Mouse (Mus musculus) liver, embryonic 15.5 days (tissue): Measurements from ENCODE around the gene Pdzd8. TPM values are rescaled to one million over a fixed set of nuclear protein-coding genes. Genes with fewer than 3 reads are reported as not detected.

Experiments used
- polyA plus RNA-seq: library from polyadenylated mRNA; unstranded; fragments of >200 nt; fragmentation: Nextera tagmentation; extraction: Ambion mirVana; gene quantifications from 2 replicates; pipeline ENCODE4 v1.2.1, GENCODE M21; 2015

Pdzd8 gene
- polyA plus RNA-seq, 1 experiment from 2014 or later, result 3.7 TPM

Other genes with a start within 250 kb of the Pdzd8 start
- not detected in 2 replicates for gene Vax1, start 175.7 kb downstream of the Pdzd8 start, polyA plus RNA-seq
- gene Kcnk18, start 126.6 kb downstream of the Pdzd8 start, polyA plus RNA-seq, result not detected in 2 replicates
- gene Slc18a2, start 84.9 kb downstream of the Pdzd8 start, polyA plus RNA-seq, result 2.8 and 3.0 TPM in 2 replicates
- 13.3 TPM in 1 of 2 replicates, not detected in the other for gene Rps12-ps3, start 23.5 kb downstream of the Pdzd8 start, polyA plus RNA-seq
- 0.07 TPM in 1 of 2 replicates, not detected in the other for gene Emx2, start 112.6 kb upstream of the Pdzd8 start, polyA plus RNA-seq